Mouse (Mus musculus) left cerebral cortex, postnatal 36 days (tissue): Measurements from ENCODE around the gene Txlng. TPM values are rescaled to one million over a fixed set of nuclear protein-coding genes. Genes with fewer than 3 reads are reported as not detected.
"Not testable (repeated sequence)": the region's sequence is repeated elsewhere in the genome, so short reads cannot be mapped to it uniquely, and the experiment has no call there.

Experiments used
- DNase-seq, 2 experiments: peaks; one replicate each; pipeline ENCODE4 v3.0.0; 2021 to 2022; ENCODE audit warnings: low spot score in 2 of 2, mixed read lengths in 1 of 2
- intact Hi-C: fragments of 180-260 bp; cut with DNase I; formaldehyde crosslinking; loops from one replicate; pipeline ENCODE4 v1.15.1; 2025
- total RNA-seq, 2 experiments: library from RNA; stranded (reverse); gene quantifications; 2 replicates each; pipeline ENCODE4 v1.2.3; 2021

Txlng gene
- total RNA-seq = 10 to 100 TPM; 14.6 to 23.4 TPM

DNA sequence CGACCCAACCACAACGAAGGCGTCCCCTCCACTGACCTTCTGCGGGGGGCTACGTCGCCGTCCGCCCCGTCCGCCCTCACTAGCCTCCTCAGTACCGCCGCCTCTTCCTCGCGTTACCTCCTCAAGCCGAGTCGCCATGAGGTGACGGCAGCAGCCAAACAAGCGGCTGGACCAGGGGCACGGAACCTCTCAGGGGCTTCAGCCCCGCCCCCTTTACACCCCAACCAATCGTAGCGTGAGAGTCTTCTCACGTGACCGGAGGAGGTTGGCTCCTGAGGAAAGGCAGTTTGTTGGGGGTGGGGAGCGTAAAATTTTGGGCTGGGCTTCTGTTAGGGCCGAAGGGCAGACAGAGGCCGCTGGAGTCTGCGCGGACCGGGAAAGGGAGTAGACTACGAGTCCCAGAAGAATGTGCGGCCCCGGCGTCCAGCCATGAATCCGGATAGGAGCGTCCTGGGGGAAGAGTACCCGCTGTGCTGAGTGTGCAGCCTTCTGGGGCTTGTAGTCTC is at the start of gene Txlng:
TSS of gene Txlng (minus strand) at position 252 of the 506 bp plus-strand sequence.
- intact Hi-C loops = no loop called here
- peak; percentile 91 to 92 for DNase-seq

DNA sequence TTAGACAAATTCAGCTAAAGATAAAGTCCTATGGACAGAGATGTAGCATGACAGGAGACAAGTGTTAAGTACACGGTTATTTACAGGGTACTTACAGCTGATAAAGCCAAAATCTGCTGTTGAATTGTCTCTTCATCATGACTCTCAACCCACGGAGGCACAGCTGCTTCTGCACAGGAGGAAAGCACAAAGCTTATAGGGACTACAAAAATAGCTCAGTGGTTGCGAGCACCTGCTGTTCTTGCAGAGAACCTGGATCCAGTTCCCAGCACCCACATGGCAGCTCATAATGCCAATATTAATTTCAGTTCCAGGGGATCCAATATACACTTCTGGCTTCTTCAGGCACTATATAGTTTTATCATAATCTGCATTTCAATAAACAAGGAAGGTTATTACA is 49.0 kb upstream of the Txlng start:
- intact Hi-C loops = no loop called here
- no peak for DNase-seq

DNA sequence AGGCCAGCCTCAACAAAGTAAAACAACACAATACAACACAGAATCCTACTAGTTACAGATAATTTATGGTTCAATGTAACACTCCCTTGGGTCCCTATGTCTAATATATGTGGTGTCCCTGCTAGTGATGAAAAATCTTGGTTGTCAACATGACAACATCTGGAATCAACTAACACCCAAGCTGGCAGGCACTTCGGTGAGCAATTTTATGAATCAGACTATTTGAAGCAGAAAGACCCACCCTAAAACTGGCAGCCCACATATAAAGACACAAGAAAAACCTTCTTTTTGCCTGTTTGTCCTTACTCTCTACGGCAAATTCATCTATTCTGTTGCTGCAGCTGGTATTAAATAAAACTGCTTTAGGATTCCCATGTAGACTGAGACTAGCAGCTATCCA is 44.5 kb upstream of the Txlng start:
- no peak for DNase-seq
- intact Hi-C loops = no loop called here

DNA sequence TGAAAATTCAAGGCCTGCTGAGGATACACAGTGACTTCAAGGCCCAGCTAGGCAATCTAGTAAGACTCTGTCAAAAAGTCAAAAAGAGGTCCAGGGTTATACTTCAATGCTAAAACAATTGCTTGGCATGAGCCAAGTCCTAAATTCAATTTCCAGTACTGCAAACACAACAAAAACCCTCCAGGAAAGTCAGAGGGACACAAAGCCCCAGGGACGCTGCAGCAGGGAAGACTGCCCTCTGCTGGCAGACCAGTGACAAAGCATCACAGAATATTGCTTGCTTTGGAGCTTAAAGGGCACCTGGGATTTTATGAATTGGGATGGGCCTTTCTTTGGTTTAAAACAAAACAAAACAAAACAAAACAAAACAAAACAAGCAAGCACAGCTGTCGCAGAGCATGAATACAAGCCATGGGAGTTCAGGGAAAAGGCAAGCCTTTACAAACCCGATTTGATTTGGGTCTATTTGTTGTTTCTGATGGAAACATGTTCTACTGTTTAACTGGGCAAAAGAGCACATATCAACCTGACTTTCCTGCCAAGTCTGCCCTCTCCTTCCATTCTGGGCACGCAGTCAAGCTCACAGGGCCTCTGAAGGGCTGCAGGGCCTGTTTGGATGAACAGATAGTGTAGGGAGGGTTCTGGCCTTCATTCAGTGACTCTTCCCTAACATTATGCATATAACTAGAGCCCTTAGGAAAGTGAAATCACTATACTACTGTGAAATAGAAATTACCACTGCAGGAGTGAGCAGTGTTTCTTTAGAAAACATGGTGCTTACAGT is 42.7 kb upstream of the Txlng start:
- intact Hi-C loops = no loop called here
- DNase-seq = no peak

DNA sequence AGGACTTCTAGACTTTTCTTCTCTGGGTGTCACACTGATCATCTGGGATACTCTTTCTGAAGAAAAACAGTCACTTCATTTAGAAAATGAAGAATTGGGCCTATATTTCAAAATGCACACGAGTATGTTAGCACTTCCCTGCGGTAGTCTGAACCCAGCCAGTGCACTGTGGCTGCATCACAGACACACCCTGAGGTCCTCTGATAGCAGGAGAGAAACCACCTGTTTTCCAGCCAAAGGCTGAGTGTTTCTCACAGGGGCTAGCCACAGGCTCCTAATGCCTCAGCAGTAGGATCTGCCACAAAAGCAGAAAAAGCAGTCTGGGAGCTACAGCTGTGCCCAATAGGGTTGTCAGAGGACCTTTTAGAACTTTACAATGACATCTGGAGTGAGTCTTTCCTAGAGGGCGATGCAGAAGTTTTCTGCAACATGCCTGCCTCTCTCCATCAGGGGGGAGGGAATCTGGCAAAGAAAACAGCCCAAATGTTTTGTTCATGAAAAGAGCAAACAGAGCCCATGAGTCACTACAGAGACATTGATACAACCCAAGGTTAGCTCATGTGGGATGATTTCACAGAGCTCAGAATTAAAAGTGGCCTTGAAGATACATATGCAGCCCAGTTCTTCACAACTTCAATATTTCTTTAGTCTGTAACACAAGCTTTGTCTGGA is 39.2 kb upstream of the Txlng start:
- intact Hi-C loops = no loop called here

DNA sequence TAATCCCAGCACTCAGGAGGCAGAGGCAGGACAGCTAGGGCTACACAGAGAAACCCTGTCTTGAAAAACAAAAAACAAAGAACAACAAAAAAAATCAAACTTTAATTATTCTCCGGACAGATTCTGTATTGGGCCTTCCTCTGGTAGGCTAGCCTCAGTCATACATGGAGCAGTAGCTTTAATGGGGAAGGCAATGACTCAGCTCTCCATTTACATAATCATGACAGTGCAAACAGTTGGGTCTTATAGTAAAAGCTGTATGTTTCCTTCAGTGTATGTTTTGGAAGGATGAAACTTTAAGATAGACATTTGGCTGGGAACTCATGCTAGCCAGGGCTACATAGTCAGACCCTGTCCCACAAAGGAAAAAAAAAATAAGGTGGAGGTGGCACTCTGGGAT is 19.4 kb upstream of the Txlng start:
- intact Hi-C loops = no loop called here

More for the DNA sequence above, 39.2 kb upstream of the Txlng start:
- no peak for DNase-seq

DNA sequence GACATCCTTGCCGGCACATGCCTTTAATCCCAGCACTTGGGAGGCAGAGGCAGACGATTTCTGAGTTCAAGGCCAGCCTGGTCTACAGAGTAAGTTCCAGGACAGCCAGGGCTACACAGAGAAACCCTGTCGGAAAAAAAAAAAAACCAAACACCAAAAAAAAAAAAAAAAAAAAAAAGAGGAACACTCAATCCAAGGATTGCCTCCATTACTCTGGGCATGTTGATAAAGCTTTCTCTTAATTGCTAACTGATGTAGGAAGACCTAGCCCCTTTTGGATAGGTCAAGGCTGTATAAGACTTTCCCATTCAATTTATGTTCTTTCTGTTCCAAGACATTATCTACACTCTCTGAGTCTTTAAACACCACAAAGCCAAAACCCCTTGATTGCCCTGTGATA is 16.3 kb upstream of the Txlng start:
- intact Hi-C loops = no loop called here
- DNase-seq = no peak

More for the DNA sequence above, 19.4 kb upstream of the Txlng start:
- no peak for DNase-seq

DNA sequence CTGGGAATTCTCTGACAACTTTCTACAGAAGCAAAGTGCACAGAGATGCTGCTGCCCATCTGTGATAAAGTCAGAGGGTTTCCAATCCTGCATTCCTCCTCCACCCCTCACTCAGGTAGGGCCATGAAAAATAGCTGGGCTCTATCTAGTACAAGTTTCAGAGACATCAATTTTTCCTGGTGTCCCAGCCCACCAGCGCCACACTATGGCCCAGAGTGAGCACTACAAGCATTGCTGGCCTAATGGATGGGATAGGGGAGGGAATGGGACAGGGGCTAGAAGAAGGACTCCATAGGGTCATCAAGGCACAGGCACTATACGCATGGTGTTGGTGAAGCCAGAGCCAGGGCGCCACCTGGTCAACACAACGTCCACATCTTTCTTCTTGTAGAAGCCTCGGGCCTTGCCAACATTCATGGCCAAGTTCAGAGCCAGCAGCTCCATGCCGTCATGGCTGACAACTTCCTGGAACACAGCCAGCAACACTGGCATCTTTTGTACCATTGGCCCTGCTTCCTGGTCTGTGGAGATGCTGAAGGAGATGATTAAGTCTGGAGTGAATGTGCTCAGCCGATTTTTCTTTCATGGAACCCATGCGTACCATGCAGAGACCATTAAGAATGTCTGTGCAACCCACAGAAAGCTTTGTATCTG is 15.3 kb upstream of the Txlng start:
- intact Hi-C loops = no loop called here

DNA sequence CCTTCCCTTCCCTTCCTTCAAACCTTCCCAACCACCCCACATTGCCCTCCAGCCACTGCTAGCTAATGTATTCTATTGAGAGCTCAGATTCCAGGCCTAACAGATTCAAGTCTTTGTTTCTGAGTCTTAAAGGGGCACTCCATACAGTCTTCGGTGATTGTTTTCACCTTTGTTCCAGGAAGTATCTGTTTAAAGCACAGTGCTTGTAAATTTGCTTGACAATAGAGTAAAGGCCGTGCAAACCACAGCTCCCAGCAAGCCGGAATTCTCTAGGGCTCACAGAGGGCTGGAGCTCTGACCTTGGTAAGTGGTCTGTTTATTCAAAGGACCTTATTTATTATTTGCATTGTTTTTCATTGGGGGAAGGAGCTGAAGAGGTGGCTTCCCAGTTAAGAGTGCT is 2.8 kb upstream of the Txlng start:
- DNase-seq = no peak
- intact Hi-C loops = no loop called here

More for the DNA sequence above, 15.3 kb upstream of the Txlng start:
- DNase-seq = no peak

DNA sequence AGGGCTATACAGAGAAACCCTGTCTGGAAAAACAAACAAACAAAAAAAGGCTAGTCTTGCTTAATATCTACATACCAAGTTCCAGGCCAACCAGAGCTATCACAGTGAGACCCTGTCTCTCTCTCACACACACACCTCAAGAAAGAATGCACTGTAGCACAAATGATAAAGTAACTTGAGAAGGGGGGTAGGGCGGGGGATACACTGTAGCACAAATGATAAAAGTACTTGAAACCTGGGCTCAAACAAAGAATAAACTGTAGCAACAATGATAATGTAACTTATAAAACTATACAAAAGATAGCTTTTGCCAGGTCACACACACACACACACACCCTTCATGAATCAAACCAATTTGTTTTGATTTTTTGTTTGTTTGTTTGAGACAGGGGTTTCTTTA is 2.3 kb upstream of the Txlng start:
- DNase-seq = no peak
- intact Hi-C loops = no loop called here

DNA sequence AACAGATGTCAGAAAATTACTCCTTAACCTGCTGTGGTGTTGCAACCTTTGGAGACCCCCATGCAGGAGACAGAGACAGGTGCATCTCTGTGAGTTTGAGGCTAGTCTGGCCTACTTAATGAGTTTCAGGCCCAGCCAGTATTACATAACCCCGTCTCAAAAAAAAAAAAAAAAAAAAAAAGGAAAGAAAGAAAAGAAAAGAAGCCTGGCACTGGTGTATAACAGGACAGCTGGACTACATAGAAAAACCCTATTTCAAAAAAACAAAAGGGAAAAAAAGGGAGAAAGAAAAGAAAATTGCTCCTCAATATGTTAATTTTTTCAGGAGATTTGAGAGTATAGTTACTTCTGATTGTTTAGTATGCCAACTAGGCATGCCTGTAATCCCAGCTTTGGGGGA is 1.8 kb upstream of the Txlng start:
- intact Hi-C loops = no loop called here
- no peak for DNase-seq

DNA sequence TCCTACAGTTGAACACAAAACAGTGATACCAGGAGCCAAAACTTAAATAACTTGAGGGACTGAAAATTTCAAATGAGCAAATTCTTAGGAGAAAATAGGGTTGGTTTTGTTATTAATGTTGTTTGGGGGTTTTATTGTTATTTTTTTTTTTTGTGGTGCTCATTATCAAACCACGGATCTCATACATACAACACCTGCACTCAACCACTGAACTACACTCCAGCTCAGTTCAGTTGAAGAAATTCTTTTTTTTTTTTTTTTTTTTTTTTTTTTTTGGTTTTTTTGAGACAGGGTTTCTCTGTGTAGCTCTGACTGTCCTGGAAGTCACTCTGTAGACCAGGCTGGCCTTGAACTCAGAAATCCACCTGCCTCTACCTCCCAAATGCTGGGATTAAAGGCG is 1.1 kb upstream of the Txlng start:
- DNase-seq, intact Hi-C loops: not testable (repeated sequence)

DNA sequence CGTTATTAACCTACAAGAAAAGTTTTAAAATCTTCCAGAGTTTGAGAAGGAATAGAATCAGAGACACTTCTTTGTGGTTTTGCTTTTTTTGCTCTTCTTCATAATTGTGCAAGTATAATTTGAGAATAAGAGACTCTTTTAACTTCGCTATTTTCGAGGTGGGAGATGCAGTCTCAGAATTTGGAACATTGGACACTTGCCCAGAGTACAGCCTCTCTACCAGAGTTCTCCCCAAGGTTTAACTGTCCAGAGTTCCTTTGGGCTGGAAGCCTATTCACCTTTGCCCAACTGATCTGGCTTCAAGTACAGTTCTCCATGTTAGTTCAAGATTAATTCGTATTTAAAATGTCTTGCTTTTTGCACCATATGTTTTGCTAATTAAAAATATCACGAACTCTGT is 487 bp upstream of the Txlng start:
- no peak for DNase-seq
- intact Hi-C loops = no loop called here

DNA sequence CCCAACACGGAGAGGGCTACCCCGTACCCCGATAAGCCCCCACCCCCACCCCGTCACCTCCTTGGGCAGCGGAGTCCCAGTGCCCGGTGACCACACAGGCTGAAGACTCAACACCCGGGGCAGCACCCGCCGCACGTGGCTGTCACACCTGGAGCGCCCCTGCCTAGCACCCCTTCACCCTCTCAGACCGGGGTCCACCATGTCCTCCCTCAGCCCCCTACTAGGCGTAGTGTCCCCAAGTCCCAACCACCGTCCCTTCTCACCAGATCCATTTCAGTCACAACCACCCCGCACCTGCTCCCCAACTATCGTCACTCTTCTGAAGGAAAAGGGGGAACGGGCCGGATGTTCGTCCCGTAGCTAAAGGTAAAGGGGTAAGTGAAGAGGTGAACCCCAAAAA is 471 bp downstream of the Txlng start:
- intact Hi-C loops = no loop called here

DNA sequence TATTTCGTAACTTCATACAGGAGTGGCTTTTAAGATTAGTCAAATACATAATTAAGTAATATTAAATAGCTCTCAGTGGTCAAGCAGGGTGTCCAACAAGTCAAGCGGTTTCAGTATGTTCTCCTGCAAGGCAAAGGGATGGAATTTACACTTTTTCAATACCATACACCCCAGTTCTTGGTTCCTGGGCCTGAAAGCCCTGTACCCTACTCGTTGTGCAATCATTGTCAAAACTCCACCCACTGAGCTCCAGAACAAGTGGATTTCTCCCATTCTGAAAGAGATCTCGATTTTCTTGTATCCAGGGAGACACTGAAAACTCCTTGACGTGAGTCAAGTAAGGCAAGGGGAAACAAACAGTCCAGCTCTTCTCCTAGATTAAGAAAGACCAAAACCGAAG is 1.2 kb downstream of the Txlng start:
- DNase-seq = no peak
- intact Hi-C loops = no loop called here

More for the DNA sequence above, 471 bp downstream of the Txlng start:
- peak in 1 of 2 experiments; percentile 6 for DNase-seq

DNA sequence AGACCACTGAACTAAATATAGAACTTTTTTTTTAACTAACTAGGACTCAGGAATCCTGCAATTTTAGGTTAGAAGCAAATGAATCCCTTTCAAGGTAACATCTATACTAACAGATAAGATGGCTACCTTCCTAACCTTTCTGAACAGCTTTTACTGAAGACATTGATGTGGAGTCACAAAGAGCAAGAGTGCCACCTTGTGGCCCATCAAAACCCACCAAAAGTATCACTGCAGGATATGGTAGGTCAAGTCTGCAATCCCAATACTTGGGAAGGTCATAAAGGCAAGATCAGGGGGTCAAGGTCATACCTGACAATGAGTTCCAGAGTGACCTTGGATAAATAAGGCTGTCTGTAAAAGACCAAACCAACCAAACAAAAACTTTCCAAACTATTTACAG is 28.9 kb downstream of the Txlng start:
- DNase-seq = no peak
- intact Hi-C loops = no loop called here

DNA sequence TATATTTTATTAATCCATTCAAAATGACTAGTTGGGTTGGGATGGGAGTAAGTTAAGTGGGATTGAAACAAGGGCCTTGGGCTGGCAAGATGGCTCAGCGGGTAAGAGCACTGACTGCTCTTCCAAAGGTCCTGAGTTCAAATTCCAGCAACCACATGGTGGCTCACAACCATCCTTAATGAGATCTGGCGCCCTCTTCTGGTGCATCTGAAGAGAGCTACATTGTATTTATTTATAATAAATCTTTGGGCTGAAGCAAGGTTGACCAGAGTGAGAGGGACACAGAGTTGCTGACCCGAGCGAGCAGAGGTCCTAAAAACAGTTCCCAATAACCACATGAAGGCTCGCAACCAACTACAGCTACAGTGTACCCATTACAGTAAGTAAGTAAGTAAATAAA is 37.9 kb downstream of the Txlng start:
- DNase-seq, intact Hi-C loops: not testable (repeated sequence)

DNA sequence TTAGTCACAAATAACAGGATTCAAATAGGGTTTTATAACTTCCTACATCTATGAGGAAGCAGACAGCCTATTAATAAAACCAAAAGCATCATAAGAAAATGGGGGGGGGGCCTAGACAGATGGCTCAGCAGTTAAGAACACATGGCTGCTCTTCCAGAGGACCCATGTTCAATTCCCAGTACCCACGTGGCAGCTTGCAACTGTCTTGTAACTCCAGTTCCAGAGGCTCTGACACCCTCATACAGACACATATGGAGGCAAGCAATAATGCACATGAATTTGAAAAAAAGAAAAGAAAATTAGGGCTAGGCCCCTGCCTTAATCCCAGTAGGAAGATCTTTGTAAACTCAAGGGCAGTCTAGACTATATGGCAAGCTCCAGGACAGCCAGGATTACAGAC is 40.9 kb downstream of the Txlng start:
- intact Hi-C loops = no loop called here
- no peak for DNase-seq

DNA sequence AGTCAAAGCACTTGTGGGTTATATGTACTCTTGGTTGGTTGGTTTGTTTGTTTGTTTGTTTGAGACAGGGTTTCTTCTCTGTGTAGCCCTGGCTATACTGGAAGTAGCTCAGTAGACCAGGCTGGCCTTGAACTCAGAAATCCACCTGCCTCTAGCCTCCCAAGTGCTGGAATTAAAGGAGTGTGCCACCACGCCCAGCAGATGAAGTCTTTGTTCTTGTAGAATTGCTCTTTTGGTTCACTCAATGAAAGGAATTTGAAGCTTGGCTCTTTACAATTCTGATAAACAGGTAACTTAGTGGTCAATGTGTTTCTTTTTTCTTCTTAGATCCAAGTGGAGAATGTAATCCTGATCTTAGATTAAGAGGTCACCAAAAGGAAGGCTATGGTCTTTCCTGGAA is 58.5 kb downstream of the Txlng start:
- DNase-seq = no peak
- intact Hi-C loops = no loop called here

DNA sequence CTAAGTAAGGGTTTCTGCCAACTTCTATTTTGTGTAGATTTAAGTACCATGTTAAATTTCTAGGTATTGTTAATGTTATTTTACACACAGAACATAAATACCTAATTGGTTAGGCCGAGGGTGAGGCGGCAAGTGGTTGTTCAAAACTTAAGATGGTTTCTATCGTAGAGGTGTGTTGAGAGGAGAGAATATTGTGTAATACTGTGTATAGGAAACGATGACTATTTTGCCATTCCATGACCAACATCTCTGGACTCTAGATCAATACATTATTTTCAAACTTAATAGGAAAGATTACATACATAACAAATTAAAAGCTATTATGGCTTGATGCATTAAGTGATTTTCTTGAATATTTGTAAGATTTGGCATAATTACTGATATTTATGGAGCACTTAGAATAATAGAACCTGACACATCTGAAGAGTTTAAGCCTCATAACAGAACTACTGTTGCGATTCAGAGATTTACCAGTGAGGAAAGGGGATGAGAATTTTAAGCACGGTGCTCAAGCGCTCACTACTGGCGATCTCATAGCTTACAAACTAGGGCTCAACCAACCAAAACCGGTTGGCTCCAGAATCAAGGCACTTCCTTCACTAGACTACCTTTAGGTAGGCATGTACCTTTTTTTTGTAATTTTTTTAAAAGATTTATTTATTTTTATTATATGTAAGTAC is 67.4 kb downstream of the Txlng start:
- intact Hi-C loops = loop anchor here (5.0 to 10.0 kb wide), 2 partner anchors 40 to 237 kb away; no protein-coding TSS in a partner anchor
- no peak for DNase-seq
